Mouse (Mus musculus) gastrocnemius, adult 18-20 months (tissue): ENCODE results near the gene Rps18. TPM values are rescaled to one million over a fixed set of nuclear protein-coding genes. Genes with fewer than 3 reads are reported as not detected.

Experiments used
- DNase-seq: peaks from one replicate; pipeline ENCODE4 v3.0.0; 2021; ENCODE audit warnings: low spot score
- total RNA-seq, 2 experiments: library from RNA; stranded (reverse); gene quantifications; 2 replicates each; pipeline ENCODE4 v1.2.3; 2021

The Rps18 gene
- total RNA-seq, 2 experiments from 2014 or later, result 367 to 381 TPM

GRCm38 (mm10) chr17:33924577-33925283, 31.1 kb downstream of the Rps18 start:
- DNase-seq, result no peak

- no peak for DNase-seq
Observed at GRCm38 (mm10) chr17:33921361-33921760, 34.4 kb downstream of the Rps18 start.

GRCm38 (mm10) chr17:33920282-33921097, 35.3 kb downstream of the Rps18 start:
- peak; percentile 84 for DNase-seq

GRCm38 (mm10) chr17:33919351-33920281, 36.2 kb downstream of the Rps18 start:
- peak; percentile 84 for DNase-seq

GRCm38 (mm10) chr17:33918293-33919203, 37.3 kb downstream of the Rps18 start:
- DNase-seq, result peak; percentile 55

- DNase-seq, result no peak
Observed at GRCm38 (mm10) chr17:33917656-33918292, 38.0 kb downstream of the Rps18 start.

GRCm38 (mm10) chr17:33916847-33917655, 38.8 kb downstream of the Rps18 start:
- no peak for DNase-seq

GRCm38 (mm10) chr17:33916294-33916693, 39.5 kb downstream of the Rps18 start:
- peak; percentile 49 for DNase-seq

- peak; percentile 97 for DNase-seq
Observed at GRCm38 (mm10) chr17:33915671-33916250, 40.0 kb downstream of the Rps18 start, which contains the start of the genes Tapbp and Zbtb22. Tapbp (plus strand) TSS chr17:33915899. Zbtb22 (plus strand) TSS chr17:33915904.

- DNase-seq, result no peak
Observed at GRCm38 (mm10) chr17:33914969-33915391, 40.8 kb downstream of the Rps18 start.

- DNase-seq, result no peak
Observed at GRCm38 (mm10) chr17:33913905-33914304, 41.9 kb downstream of the Rps18 start.

- DNase-seq, result no peak
Observed at GRCm38 (mm10) chr17:33913264-33913663, 42.5 kb downstream of the Rps18 start.

GRCm38 (mm10) chr17:33911813-33912414, 43.9 kb downstream of the Rps18 start:
- DNase-seq, result no peak

- DNase-seq, result no peak
Observed at GRCm38 (mm10) chr17:33911052-33911812, 44.6 kb downstream of the Rps18 start.

- no peak for DNase-seq
Observed at GRCm38 (mm10) chr17:33910346-33911051, 45.3 kb downstream of the Rps18 start.

- no peak for DNase-seq
Observed at GRCm38 (mm10) chr17:33909869-33910250, 45.9 kb downstream of the Rps18 start.
